Mouse (Mus musculus) forebrain, embryonic 12.5 days (tissue): ENCODE measurements at regions not wholly inside any gene's neighbourhood (a gene's known extent, or its start where the extent isn't known, plus 50 kb on each side); places are given as distances from the start of the nearest gene placed in this dataset.

ENCODE experiments used
- ATAC-seq: fragments of 200-750 bp; cut with Nextera tagmentation; 2 replicates; pipeline ENCODE4 v1.8.0; 2017; ENCODE audit warnings: moderate TSS enrichment; ENCODE audit not compliant: low FRiP score
- H3K27ac ChIP-seq: fragments of 300-500 bp; sonication (generic); 2 replicates; pipeline ENCODE4 v1.5.1; 2016; ENCODE audit warnings: mild to moderate bottlenecking
- H3K27me3 ChIP-seq: fragments of 300-500 bp; sonication (generic); 2 replicates; pipeline ENCODE4 v1.6.1; 2016; ENCODE audit warnings: mild to moderate bottlenecking
- H3K36me3 ChIP-seq: fragments of 300-500 bp; sonication (generic); replicated peaks from 2 replicates; pipeline ENCODE4 v1.6.1; 2016; ENCODE audit warnings: mild to moderate bottlenecking
- H3K4me1 ChIP-seq: fragments of 300-500 bp; sonication (generic); 2 replicates; pipeline ENCODE4 v1.6.1; 2016
- H3K4me2 ChIP-seq: fragments of 300-500 bp; sonication (generic); 2 replicates; pipeline ENCODE4 v1.6.1; 2016; ENCODE audit warnings: mild to moderate bottlenecking, moderate library complexity
- H3K4me3 ChIP-seq: fragments of 300-500 bp; sonication (generic); replicated peaks from 2 replicates; pipeline ENCODE4 v1.5.1; 2016; ENCODE audit warnings: mild to moderate bottlenecking
- H3K9ac ChIP-seq: fragments of 300-500 bp; sonication (generic); 2 replicates; pipeline ENCODE4 v1.6.1; 2016; ENCODE audit warnings: mild to moderate bottlenecking
- H3K9me3 ChIP-seq: fragments of 300-500 bp; sonication (generic); 2 replicates; pipeline ENCODE4 v1.6.1; 2016
- WGBS: fragments of 180-500 bp; shearing (Covaris S2); methylation state at CpG from one replicate; pipeline ENCODE4 v1.1.7; 2016; 5-methylcytosine and 5-hydroxymethylcytosine counted together

- Histone ChIP-seq H3K36me3 (no peaks in the 10 kb centered on the region), H3K27ac (no peak overlapping the region), H3K9ac (no peak overlapping the region), H3K27me3 (no peaks in the 10 kb centered on the region), H3K9me3 (no peaks in the 10 kb centered on the region), H3K4me3 (no peak overlapping the region), H3K4me2 (no peak overlapping the region), H3K4me1 (peaks cover 15% of the 10 kb centered on the region)
- ATAC-seq: no peak
- 90% methylated on average over 10 of the region's 10 CpGs for WGBS
These were observed 227.7 kb upstream of the Daam1 start for GRCm38 (mm10) chr12:71603136-71603535.

GRCm38 (mm10) chr12:71606366-71606765 is 224.5 kb upstream of the Daam1 start:
- 53% methylated on average over 3 of the region's 3 CpGs for WGBS

GRCm38 (mm10) chr12:71607966-71608365 is 222.9 kb upstream of the Daam1 start:
- no peak overlapping the region for H3K9ac ChIP-seq
- 94% methylated on average over 4 of the region's 4 CpGs for WGBS
- no peaks in the 10 kb centered on the region for H3K9me3 ChIP-seq
- no peak overlapping the region for H3K27ac ChIP-seq
- H3K36me3 ChIP-seq: no peaks in the 10 kb centered on the region
- H3K4me2 ChIP-seq: no peak overlapping the region
- H3K4me1 ChIP-seq: peaks cover 6% of the 10 kb centered on the region
- no peak for ATAC-seq
- no peak overlapping the region for H3K4me3 ChIP-seq
- H3K27me3 ChIP-seq: no peaks in the 10 kb centered on the region

More at GRCm38 (mm10) chr12:71606366-71606765, 224.5 kb upstream of the Daam1 start:
- Histone ChIP-seq H3K27me3 (no peaks in the 10 kb centered on the region), H3K4me1 (peaks cover 7% of the 10 kb centered on the region), H3K27ac (peak overlapping the region; percentile 66; the same call in 1 of the 2 replicates), H3K9me3 (no peaks in the 10 kb centered on the region), H3K4me2 (no peak overlapping the region), H3K4me3 (no peak overlapping the region), H3K36me3 (no peaks in the 10 kb centered on the region), H3K9ac (no peak overlapping the region)
- ATAC-seq: no peak

GRCm38 (mm10) chr12:71613326-71613725 is 217.6 kb upstream of the Daam1 start:
- H3K9me3 ChIP-seq: no peaks in the 10 kb centered on the region
- no peaks in the 10 kb centered on the region for H3K27me3 ChIP-seq
- WGBS: 79% methylated on average over 8 of the region's 8 CpGs
- no peak overlapping the region for H3K4me2 ChIP-seq
- no peak overlapping the region for H3K9ac ChIP-seq
- peaks cover 3% of the 10 kb centered on the region; the same call in 1 of the 2 replicates for H3K4me1 ChIP-seq
- H3K36me3 ChIP-seq: no peaks in the 10 kb centered on the region
- H3K4me3 ChIP-seq: no peak overlapping the region
- H3K27ac ChIP-seq: no peak overlapping the region
- no peak for ATAC-seq

GRCm38 (mm10) chr12:71614945-71615344 is 215.9 kb upstream of the Daam1 start:
- Histone ChIP-seq H3K27me3 (no peaks in the 10 kb centered on the region), H3K9ac (no peak overlapping the region), H3K9me3 (no peaks in the 10 kb centered on the region), H3K36me3 (no peaks in the 10 kb centered on the region), H3K4me1 (peaks cover 3% of the 10 kb centered on the region), H3K4me3 (no peak overlapping the region), H3K4me2 (no peak overlapping the region), H3K27ac (no peak overlapping the region)
- WGBS: 74% methylated on average over 2 of the region's 2 CpGs
- no peak for ATAC-seq

GRCm38 (mm10) chr12:71615383-71615782 is 215.5 kb upstream of the Daam1 start:
- no peak overlapping the region for H3K9ac ChIP-seq
- WGBS: 38% methylated on average over 2 of the region's 2 CpGs
- H3K4me3 ChIP-seq: no peak overlapping the region
- no peaks in the 10 kb centered on the region for H3K27me3 ChIP-seq
- no peaks in the 10 kb centered on the region for H3K36me3 ChIP-seq
- ATAC-seq: no peak
- peaks cover 7% of the 10 kb centered on the region for H3K4me1 ChIP-seq
- no peak overlapping the region for H3K27ac ChIP-seq
- H3K9me3 ChIP-seq: no peaks in the 10 kb centered on the region
- no peak overlapping the region for H3K4me2 ChIP-seq

GRCm38 (mm10) chr12:71616121-71616520 is 214.8 kb upstream of the Daam1 start:
- Histone ChIP-seq H3K9me3 (no peaks in the 10 kb centered on the region), H3K9ac (no peak overlapping the region), H3K4me2 (no peak overlapping the region), H3K27me3 (no peaks in the 10 kb centered on the region), H3K4me1 (peaks cover 8% of the 10 kb centered on the region), H3K36me3 (no peaks in the 10 kb centered on the region), H3K27ac (no peak overlapping the region), H3K4me3 (no peak overlapping the region)
- WGBS: 81% methylated on average over 4 of the region's 4 CpGs
- ATAC-seq: no peak

GRCm38 (mm10) chr12:71618466-71618865 is 212.4 kb upstream of the Daam1 start:
- ATAC-seq: no peak
- Histone ChIP-seq H3K27me3 (no peaks in the 10 kb centered on the region), H3K9me3 (no peaks in the 10 kb centered on the region), H3K4me2 (no peak overlapping the region), H3K4me1 (peaks cover 8% of the 10 kb centered on the region), H3K27ac (no peak overlapping the region), H3K9ac (no peak overlapping the region), H3K4me3 (no peak overlapping the region), H3K36me3 (no peaks in the 10 kb centered on the region)
- 85% methylated on average over 6 of the region's 6 CpGs for WGBS

- Histone ChIP-seq H3K4me2 (no peak overlapping the region), H3K9me3 (no peaks in the 10 kb centered on the region), H3K4me3 (no peak overlapping the region), H3K27ac (no peak overlapping the region), H3K36me3 (no peaks in the 10 kb centered on the region), H3K27me3 (no peaks in the 10 kb centered on the region), H3K4me1 (peaks cover 8% of the 10 kb centered on the region), H3K9ac (no peak overlapping the region)
- WGBS: 93% methylated on average over 8 of the region's 8 CpGs
- no peak for ATAC-seq
These were observed 211.9 kb upstream of the Daam1 start for GRCm38 (mm10) chr12:71618956-71619355.

- Histone ChIP-seq H3K9me3 (no peaks in the 10 kb centered on the region), H3K4me1 (peaks cover 8% of the 10 kb centered on the region), H3K27me3 (no peaks in the 10 kb centered on the region), H3K36me3 (no peaks in the 10 kb centered on the region), H3K4me2 (no peak overlapping the region), H3K9ac (no peak overlapping the region), H3K4me3 (no peak overlapping the region), H3K27ac (no peak overlapping the region)
- 59% methylated on average over 4 of the region's 4 CpGs for WGBS
- ATAC-seq: no peak
These were observed 211.3 kb upstream of the Daam1 start for GRCm38 (mm10) chr12:71619561-71619960.

GRCm38 (mm10) chr12:71621542-71621941 is 209.3 kb upstream of the Daam1 start:
- H3K9ac ChIP-seq: no peak overlapping the region
- H3K27ac ChIP-seq: no peak overlapping the region
- H3K4me1 ChIP-seq: peaks cover 5% of the 10 kb centered on the region; the same call in 1 of the 2 replicates
- 71% methylated on average over 4 of the region's 4 CpGs for WGBS
- no peak overlapping the region for H3K4me2 ChIP-seq
- H3K36me3 ChIP-seq: no peaks in the 10 kb centered on the region
- no peaks in the 10 kb centered on the region for H3K27me3 ChIP-seq
- ATAC-seq: no peak
- H3K4me3 ChIP-seq: no peak overlapping the region
- H3K9me3 ChIP-seq: no peaks in the 10 kb centered on the region

- no peak overlapping the region for H3K4me2 ChIP-seq
- no peaks in the 10 kb centered on the region for H3K9me3 ChIP-seq
- H3K27ac ChIP-seq: no peak overlapping the region
- H3K4me3 ChIP-seq: no peak overlapping the region
- H3K4me1 ChIP-seq: peaks cover 7% of the 10 kb centered on the region; the same call in 1 of the 2 replicates
- H3K9ac ChIP-seq: no peak overlapping the region
- 91% methylated on average over 2 of the region's 2 CpGs for WGBS
- H3K27me3 ChIP-seq: no peaks in the 10 kb centered on the region
- H3K36me3 ChIP-seq: no peaks in the 10 kb centered on the region
- ATAC-seq: no peak
These were observed 208.1 kb upstream of the Daam1 start for GRCm38 (mm10) chr12:71622761-71623160.

- no peaks in the 10 kb centered on the region for H3K36me3 ChIP-seq
- no peak overlapping the region for H3K27ac ChIP-seq
- H3K9me3 ChIP-seq: no peaks in the 10 kb centered on the region
- ATAC-seq: no peak
- no peak overlapping the region for H3K4me3 ChIP-seq
- H3K4me1 ChIP-seq: peaks cover 8% of the 10 kb centered on the region; the same call in 1 of the 2 replicates
- H3K4me2 ChIP-seq: no peak overlapping the region
- H3K27me3 ChIP-seq: no peaks in the 10 kb centered on the region
- 95% methylated on average over 5 of the region's 5 CpGs for WGBS
- no peak overlapping the region for H3K9ac ChIP-seq
These were observed 207.6 kb upstream of the Daam1 start for GRCm38 (mm10) chr12:71623271-71623670.
